Mouse (Mus musculus) intestine, embryonic 15.5 days (tissue): Measurements from ENCODE around the gene Ssh1. TPM values are rescaled to one million over a fixed set of nuclear protein-coding genes. Genes with fewer than 3 reads are reported as not detected.

Experiments
- ATAC-seq: fragments of 200-750 bp; cut with Nextera tagmentation; 2 replicates; pipeline ENCODE4 v1.8.0; 2017; ENCODE audit warnings: moderate TSS enrichment, moderate library complexity
- H3K27ac ChIP-seq: fragments of 300-500 bp; sonication (generic); 2 replicates; pipeline ENCODE4 v1.5.1; 2015; ENCODE audit warnings: mild to moderate bottlenecking, inconsistent platforms
- H3K27me3 ChIP-seq: fragments of 300-500 bp; sonication (generic); replicated peaks from 2 replicates; pipeline ENCODE4 v1.6.1; 2015; ENCODE audit warnings: inconsistent platforms
- H3K36me3 ChIP-seq: fragments of 300-500 bp; sonication (generic); 2 replicates; pipeline ENCODE4 v1.6.1; 2015; ENCODE audit warnings: inconsistent platforms
- H3K4me1 ChIP-seq: fragments of 300-500 bp; sonication (generic); replicated peaks from 2 replicates; pipeline ENCODE4 v1.6.1; 2015; ENCODE audit warnings: inconsistent platforms
- H3K4me2 ChIP-seq: fragments of 300-500 bp; sonication (generic); replicated peaks from 2 replicates; pipeline ENCODE4 v1.6.1; 2015; ENCODE audit warnings: mild to moderate bottlenecking, inconsistent platforms
- H3K4me3 ChIP-seq: fragments of 300-500 bp; sonication (generic); replicated peaks from 2 replicates; pipeline ENCODE4 v1.5.1; 2015; ENCODE audit warnings: inconsistent platforms
- H3K9ac ChIP-seq: fragments of 300-500 bp; sonication (generic); 2 replicates; pipeline ENCODE4 v1.6.1; 2015; ENCODE audit warnings: inconsistent platforms
- H3K9me3 ChIP-seq: fragments of 300-500 bp; sonication (generic); 2 replicates; pipeline ENCODE4 v1.6.1; 2016; ENCODE audit warnings: inconsistent platforms
- WGBS: fragments of 180-500 bp; shearing (Covaris S2); methylation state at CpG from one replicate; pipeline ENCODE4 v1.1.7; 2015; 5-methylcytosine and 5-hydroxymethylcytosine counted together
- polyA plus RNA-seq: library from polyadenylated mRNA; unstranded; fragments of >200 nt; fragmentation: Nextera tagmentation; extraction: Ambion mirVana; gene quantifications from 2 replicates; pipeline ENCODE4 v1.2.1, GENCODE M21; 2015

The Ssh1 gene
- polyA plus RNA-seq, 1 experiment from 2014 or later, result 11.8 TPM

DNA sequence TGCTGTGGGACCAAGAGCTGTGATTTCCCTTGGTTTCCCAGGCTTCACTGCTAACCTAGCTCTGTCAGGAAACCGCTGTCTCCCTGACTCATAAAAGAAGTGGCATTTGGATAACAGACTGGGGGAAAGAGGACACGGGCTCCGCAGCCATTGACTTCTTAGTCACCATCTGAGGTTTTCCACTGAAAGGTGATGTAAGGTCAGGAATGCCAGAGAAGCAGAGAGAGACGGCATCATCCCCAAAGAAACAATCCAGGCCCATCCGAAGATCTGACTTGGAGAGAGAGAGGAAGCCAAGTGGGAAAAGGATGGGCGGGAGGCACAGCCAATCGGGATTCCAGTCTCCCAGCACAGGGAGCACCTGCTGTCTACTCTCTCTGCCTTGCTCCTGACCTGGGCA lies 2.6 kb downstream of the Ssh1 start:
- Histone ChIP-seq H3K9me3 (no peaks in the 10 kb centered on the region), H3K27ac (no peak overlapping the region), H3K36me3 (peaks cover 4% of the 10 kb centered on the region; the same call in 1 of the 2 replicates), H3K4me1 (peaks cover 25% of the 10 kb centered on the region), H3K9ac (no peak overlapping the region), H3K27me3 (no peaks in the 10 kb centered on the region), H3K4me2 (no peak overlapping the region), H3K4me3 (no peak overlapping the region)
- ATAC-seq, result no peak
- WGBS, result 63% methylated on average over 7 of the region's 7 CpGs

DNA sequence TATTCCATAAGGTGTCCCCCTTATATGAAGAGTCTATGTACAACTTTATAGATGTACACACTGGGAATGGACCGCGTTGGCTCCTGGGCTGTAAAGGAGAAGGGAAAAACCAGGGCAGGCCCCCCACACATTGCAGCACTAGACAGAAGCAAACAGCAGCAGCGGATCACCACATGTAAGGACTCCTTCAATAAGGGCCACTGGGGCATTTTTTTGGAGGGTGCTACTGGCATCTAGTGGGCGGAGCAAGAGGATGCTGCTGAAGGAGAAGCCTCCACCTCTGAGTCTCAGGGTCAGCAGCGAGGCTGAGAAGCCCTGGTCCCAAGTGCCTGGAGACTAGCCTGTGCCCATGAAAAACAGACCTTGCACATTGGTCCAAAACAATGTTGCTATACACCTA lies 3.1 kb downstream of the Ssh1 start:
- Histone ChIP-seq H3K4me3 (no peak overlapping the region), H3K27ac (no peak overlapping the region), H3K36me3 (peaks cover 4% of the 10 kb centered on the region; the same call in 1 of the 2 replicates), H3K9ac (no peak overlapping the region), H3K27me3 (no peaks in the 10 kb centered on the region), H3K4me2 (no peak overlapping the region), H3K9me3 (no peaks in the 10 kb centered on the region), H3K4me1 (peaks cover 30% of the 10 kb centered on the region)
- ATAC-seq, result no peak
- WGBS, result 87% methylated on average over 5 of the region's 5 CpGs

DNA sequence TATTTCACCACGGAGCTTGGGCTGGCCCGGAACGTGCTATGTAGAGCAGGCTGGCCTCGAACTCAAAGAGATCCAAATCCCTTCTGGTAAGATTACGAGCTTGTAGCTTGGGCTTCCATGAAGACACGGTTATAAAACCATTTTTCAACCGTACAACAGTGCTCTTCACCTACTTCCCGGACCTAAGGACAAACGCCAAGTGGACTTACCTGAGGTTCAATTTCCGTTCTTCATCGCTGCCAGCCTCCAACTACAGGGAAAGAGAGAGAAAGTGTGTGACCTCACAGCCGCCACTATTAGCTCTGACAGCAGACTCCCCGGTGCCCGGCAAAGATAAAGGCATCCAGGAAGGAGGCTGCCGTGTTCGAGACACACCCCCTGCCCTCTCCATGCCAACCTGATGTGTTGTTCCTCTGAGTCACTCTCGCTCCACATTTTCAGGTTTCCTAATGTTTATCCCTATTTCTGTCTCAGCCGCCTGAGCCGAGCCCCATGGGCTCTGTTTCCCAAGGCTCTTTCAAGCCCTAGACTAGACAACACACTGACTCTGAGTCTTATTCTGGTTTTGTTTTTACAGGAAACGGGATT lies 4.2 kb downstream of the Ssh1 start:
- peaks cover 4% of the 10 kb centered on the region; the same call in 1 of the 2 replicates for H3K36me3 ChIP-seq
- no peak overlapping the region for H3K4me3 ChIP-seq
- no peak overlapping the region for H3K9ac ChIP-seq
- H3K4me2 ChIP-seq, result no peak overlapping the region
- H3K27ac ChIP-seq, result no peak overlapping the region
- 83% methylated on average over 20 of the region's 20 CpGs for WGBS
- ATAC-seq, result no peak
- peaks cover 38% of the 10 kb centered on the region for H3K4me1 ChIP-seq
- H3K27me3 ChIP-seq, result no peaks in the 10 kb centered on the region
- H3K9me3 ChIP-seq, result no peaks in the 10 kb centered on the region

DNA sequence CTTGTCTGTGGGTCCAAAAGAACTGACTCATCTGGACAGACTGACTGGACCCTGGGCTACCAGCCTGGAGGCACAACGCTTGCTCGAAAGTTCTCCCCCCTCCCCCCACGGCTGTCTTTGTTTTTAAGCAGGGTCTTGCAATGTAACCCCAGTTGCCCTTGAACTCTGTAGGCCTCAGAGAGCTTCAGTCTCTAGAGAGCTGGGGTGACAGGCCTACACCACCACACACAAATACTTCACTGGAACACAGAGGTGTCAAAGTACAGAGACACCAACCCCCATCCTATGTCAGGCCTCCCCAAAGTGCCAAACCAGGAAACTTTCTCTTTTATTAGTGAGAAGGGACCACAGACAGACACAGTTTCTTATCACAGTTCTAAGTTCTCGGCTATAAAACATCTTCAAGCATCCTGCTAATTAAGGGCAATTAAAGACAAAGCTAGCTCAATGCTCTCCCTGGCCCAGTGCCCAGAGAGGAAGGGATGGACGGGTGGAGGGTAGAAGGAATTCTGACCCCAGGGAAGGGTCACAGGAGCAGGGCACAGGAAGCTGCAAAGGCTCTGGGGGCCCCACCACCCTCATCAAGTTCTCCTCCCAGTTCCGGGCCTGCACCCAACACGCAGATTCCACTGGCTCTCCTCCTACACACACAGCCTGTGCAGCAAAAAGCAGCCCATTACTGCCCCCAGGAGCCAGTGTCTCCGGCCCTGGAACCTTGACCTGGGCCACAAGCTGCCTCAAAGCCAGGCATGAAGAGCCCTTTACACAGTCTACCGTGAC lies 7.3 kb downstream of the Ssh1 start:
- Histone ChIP-seq H3K9ac (no peak overlapping the region), H3K27me3 (no peaks in the 10 kb centered on the region), H3K4me2 (no peak overlapping the region), H3K27ac (peak overlapping the region; percentile 48), H3K4me3 (no peak overlapping the region), H3K4me1 (peaks cover 28% of the 10 kb centered on the region), H3K36me3 (peaks cover 4% of the 10 kb centered on the region; the same call in 1 of the 2 replicates), H3K9me3 (no peaks in the 10 kb centered on the region)
- 29% methylated on average over 9 of the region's 9 CpGs for WGBS
- ATAC-seq, result peak; percentile 51

DNA sequence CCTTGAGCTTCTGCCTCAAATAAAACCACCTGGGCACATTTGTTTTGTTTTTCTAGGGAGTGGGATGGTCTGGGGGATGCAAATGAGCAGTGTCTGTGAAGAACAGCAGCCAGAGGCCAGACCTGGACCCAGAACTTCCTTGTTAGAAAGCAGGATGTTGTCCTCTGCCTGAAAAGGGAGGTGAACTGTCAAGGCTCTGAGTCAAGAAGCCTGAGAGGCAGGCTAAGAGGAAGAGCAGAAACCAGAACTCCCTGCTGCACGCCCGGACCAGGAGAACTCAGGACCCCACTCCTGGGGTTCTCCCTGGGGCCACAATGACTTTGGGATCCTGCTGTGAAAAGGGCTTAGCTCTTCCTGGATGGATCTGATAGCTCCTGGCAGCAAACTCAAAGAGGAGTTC lies 8.0 kb downstream of the Ssh1 start:
- H3K27ac ChIP-seq, result peak overlapping the region; percentile 48
- peaks cover 28% of the 10 kb centered on the region for H3K4me1 ChIP-seq
- peaks cover 4% of the 10 kb centered on the region; the same call in 1 of the 2 replicates for H3K36me3 ChIP-seq
- no peak for ATAC-seq
- H3K9me3 ChIP-seq, result no peaks in the 10 kb centered on the region
- WGBS, result 57% methylated on average over 2 of the region's 2 CpGs
- no peak overlapping the region for H3K4me3 ChIP-seq
- no peak overlapping the region for H3K9ac ChIP-seq
- no peaks in the 10 kb centered on the region for H3K27me3 ChIP-seq
- H3K4me2 ChIP-seq, result no peak overlapping the region

DNA sequence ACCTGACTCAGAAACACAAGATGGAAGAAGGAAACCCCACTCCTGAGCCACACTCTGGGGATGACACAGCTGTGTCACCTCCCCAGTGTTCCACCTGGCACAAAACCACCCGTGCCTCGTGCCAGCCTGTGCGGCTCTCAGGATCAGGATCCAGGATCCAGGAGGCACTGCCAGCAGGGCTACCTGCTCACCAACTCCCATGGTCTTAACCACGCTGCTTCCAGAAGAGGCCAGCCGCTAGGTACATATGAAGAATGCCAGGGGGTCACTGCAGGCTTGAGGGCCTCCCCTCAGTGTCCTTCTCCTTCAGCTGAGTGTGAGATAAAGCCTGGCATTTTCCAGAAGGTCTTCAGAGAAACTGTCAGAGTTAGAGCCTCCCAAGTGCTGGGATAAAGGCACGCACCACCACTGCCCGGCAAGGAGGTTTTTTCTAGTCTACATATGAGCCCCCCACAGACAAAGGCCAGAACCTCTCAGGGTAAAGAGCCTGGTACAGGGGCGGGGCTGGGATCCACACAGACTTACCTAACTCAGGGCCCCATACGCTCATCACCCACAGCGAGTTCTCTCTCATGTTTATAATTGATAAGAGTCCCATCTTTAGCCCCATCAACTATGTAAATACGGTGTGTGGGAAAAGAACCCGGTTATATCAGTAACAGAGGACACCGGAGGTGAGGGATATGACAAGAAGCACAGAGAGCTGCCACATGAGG lies 9.5 kb downstream of the Ssh1 start:
- H3K4me3 ChIP-seq, result no peak overlapping the region
- 72% methylated on average over 13 of the region's 13 CpGs for WGBS
- H3K9me3 ChIP-seq, result no peaks in the 10 kb centered on the region

DNA sequence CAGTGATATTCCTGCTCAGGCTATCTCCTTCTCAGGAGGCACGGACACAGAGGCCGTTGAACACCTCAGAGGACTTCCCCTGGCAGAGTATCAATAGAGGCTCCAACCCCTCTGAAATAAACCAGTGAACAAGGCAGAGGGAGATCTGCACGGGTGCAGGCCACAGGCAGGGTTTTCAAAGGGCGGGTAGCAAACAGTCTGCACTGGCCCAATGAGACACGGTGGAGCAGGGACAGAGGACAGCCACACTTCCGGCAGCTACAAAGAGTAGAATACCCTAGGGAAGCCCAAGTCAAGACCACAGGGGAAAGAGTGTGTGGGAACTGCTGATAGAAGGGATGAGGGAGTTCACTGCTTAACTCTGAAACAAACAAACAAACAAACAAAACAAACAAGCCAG lies 10.2 kb downstream of the Ssh1 start:
- Histone ChIP-seq H3K36me3 (no peaks in the 10 kb centered on the region), H3K27ac (no peak overlapping the region), H3K9ac (no peak overlapping the region), H3K9me3 (no peaks in the 10 kb centered on the region), H3K4me2 (no peak overlapping the region), H3K4me1 (peaks cover 23% of the 10 kb centered on the region), H3K27me3 (no peaks in the 10 kb centered on the region), H3K4me3 (no peak overlapping the region)
- WGBS, result 69% methylated on average over 6 of the region's 6 CpGs
- ATAC-seq, result no peak

More for the DNA sequence above, 9.5 kb downstream of the Ssh1 start:
- Histone ChIP-seq H3K36me3 (peaks cover 4% of the 10 kb centered on the region; the same call in 1 of the 2 replicates), H3K27ac (no peak overlapping the region), H3K4me2 (no peak overlapping the region), H3K4me1 (peaks cover 23% of the 10 kb centered on the region), H3K9ac (no peak overlapping the region), H3K27me3 (no peaks in the 10 kb centered on the region)
- peak; percentile 40; the same call in 1 of the 2 replicates for ATAC-seq

DNA sequence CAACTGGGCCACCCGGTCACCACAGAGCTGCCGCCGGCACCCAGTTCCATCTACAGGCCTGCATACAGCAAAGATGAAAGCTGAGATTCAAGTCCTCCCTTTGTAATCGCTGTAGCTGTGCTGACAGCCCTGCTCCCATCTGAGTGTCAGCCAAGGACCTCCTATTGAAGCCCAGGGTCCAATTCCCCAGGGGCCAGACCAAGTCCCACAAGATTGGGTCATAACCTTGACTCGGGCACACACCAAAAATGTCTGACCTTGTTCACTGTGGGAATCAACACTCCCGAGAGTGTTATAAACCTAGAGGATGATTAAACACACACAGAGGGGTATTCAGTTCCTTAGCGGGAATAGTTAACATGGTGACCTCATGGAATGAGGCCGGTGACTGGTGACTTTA lies 11.9 kb downstream of the Ssh1 start:
- Histone ChIP-seq H3K9ac (no peak overlapping the region), H3K36me3 (no peaks in the 10 kb centered on the region), H3K27ac (no peak overlapping the region), H3K9me3 (no peaks in the 10 kb centered on the region), H3K4me2 (no peak overlapping the region), H3K27me3 (no peaks in the 10 kb centered on the region), H3K4me3 (no peak overlapping the region), H3K4me1 (peaks cover 22% of the 10 kb centered on the region)
- ATAC-seq, result no peak
- 75% methylated on average over 8 of the region's 8 CpGs for WGBS

DNA sequence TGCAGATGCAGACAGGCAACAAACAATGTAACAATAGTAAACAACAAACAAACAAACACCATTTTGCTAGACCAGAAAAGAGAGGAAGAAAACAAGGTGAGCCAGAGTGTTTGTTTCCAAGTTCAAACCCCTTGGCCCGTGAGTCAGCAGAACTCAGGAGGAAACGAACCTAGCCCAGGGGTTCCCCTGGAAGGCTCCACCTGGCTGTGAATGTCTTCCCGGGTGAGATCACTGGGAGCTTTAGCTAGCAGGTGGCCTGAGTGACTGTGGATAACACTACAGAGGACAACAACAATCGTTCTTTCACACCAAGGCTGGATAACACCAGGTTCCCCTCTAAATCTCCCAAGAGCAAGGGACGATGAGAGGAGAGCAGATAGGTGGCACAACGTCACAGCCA lies 12.5 kb downstream of the Ssh1 start:
- Histone ChIP-seq H3K4me3 (no peak overlapping the region), H3K27me3 (no peaks in the 10 kb centered on the region), H3K9me3 (no peaks in the 10 kb centered on the region), H3K4me2 (no peak overlapping the region), H3K9ac (no peak overlapping the region), H3K27ac (no peak overlapping the region), H3K36me3 (no peaks in the 10 kb centered on the region), H3K4me1 (peaks cover 16% of the 10 kb centered on the region)
- no peak for ATAC-seq
- 80% methylated on average over 6 of the region's 6 CpGs for WGBS

DNA sequence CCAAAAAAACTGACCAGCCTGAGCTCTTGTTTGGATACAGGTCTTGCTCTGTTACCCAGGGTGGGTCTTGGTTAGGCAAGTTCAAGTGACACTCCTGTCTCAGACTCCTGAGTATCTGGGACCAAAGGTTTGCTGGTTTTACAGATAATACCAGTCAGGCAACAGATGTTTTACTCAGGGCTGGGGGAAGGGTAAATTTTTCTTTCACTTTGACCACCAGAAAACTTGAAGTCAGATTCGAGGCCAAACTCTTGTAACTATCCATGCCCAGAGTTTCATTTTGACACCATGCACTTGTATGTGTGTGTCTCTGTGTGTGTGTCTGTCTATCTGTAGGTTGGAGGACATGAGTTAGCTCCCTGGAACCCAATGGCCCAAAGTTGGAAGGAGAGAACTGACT lies 13.2 kb downstream of the Ssh1 start:
- H3K27ac ChIP-seq, result no peak overlapping the region
- WGBS, result 69% methylated on average over 1 of the region's 1 CpGs

DNA sequence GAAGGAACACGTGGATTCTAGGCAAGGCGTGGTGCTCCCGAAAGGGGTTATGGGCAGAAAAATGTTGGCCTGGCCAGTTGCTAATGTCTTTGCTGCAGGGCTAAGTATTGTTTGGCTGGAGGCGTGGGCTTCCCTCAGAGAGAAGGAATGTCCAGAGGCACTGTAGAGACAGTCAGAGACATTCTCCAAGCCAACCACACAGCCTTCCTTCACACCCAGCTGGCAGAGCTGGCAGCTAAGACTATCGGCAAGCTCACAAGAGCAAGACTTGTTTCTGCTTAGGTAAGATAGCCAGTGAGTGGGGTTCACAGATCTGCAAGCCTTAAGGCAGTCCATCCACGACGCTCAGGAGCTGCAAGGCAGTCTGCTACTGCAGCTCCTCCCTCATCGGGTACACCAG lies 16.4 kb downstream of the Ssh1 start:
- Histone ChIP-seq H3K9me3 (no peaks in the 10 kb centered on the region), H3K4me1 (peaks cover 32% of the 10 kb centered on the region), H3K9ac (no peak overlapping the region), H3K27ac (no peak overlapping the region), H3K4me2 (no peak overlapping the region), H3K27me3 (no peaks in the 10 kb centered on the region), H3K36me3 (no peaks in the 10 kb centered on the region), H3K4me3 (no peak overlapping the region)
- no peak for ATAC-seq
- WGBS, result 70% methylated on average over 8 of the region's 8 CpGs

More for the DNA sequence above, 13.2 kb downstream of the Ssh1 start:
- Histone ChIP-seq H3K9ac (no peak overlapping the region), H3K9me3 (no peaks in the 10 kb centered on the region), H3K4me3 (no peak overlapping the region), H3K27me3 (no peaks in the 10 kb centered on the region), H3K4me1 (peaks cover 15% of the 10 kb centered on the region), H3K4me2 (no peak overlapping the region), H3K36me3 (no peaks in the 10 kb centered on the region)
- no peak for ATAC-seq

DNA sequence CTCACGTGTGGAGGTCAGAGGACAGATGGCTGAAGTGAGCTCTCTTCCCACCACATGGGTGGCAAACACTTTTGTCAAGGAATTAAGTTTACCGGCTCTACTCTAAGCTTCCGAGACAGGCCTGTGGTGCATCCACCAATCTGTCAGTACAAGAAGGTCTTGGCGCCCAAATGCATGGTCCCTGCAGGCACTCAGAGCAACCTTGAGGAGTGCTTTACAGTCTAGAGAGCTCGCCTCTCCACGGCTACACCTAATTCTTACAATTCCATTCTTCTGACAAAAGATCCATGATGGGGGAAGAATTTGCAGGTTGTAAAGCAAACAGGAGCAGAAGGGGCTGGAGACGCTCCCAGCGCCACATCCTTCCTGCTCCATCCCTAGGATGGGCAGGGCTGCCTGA lies 17.1 kb downstream of the Ssh1 start:
- Histone ChIP-seq H3K9me3 (no peaks in the 10 kb centered on the region), H3K36me3 (no peaks in the 10 kb centered on the region), H3K27ac (no peak overlapping the region), H3K9ac (no peak overlapping the region), H3K27me3 (no peaks in the 10 kb centered on the region), H3K4me3 (no peak overlapping the region), H3K4me2 (no peak overlapping the region), H3K4me1 (peaks cover 32% of the 10 kb centered on the region)
- ATAC-seq, result no peak
- WGBS, result 82% methylated on average over 8 of the region's 8 CpGs
